Mouse (Mus musculus) liver, embryonic 15.5 days (tissue): ENCODE data around the gene Tmem182. TPM values are rescaled to one million over a fixed set of nuclear protein-coding genes. Genes with fewer than 3 reads are reported as not detected.

Experiments
- ATAC-seq: fragments of 200-750 bp; cut with Nextera tagmentation; 2 replicates; pipeline ENCODE4 v1.8.0; 2017; ENCODE audit warnings: moderate number of reproducible peaks, mild to moderate bottlenecking, moderate library complexity; ENCODE audit not compliant: insufficient read depth
- H3K27ac ChIP-seq: fragments of 300-500 bp; sonication (generic); replicated peaks from 2 replicates; pipeline ENCODE4 v1.5.1; 2015; ENCODE audit warnings: mild to moderate bottlenecking, inconsistent platforms
- H3K27me3 ChIP-seq: fragments of 300-500 bp; sonication (generic); 2 replicates; pipeline ENCODE4 v1.6.1; 2015; ENCODE audit warnings: mild to moderate bottlenecking, inconsistent platforms
- H3K36me3 ChIP-seq: fragments of 300-500 bp; sonication (generic); replicated peaks from 2 replicates; pipeline ENCODE4 v1.6.1; 2015; ENCODE audit warnings: moderate library complexity, mild to moderate bottlenecking, inconsistent platforms
- H3K4me1 ChIP-seq: fragments of 300-500 bp; sonication (generic); replicated peaks from 2 replicates; pipeline ENCODE4 v1.6.1; 2015; ENCODE audit warnings: inconsistent platforms
- H3K4me2 ChIP-seq: fragments of 300-500 bp; sonication (generic); 2 replicates; pipeline ENCODE4 v1.6.1; 2015; ENCODE audit warnings: moderate library complexity, mild to moderate bottlenecking, inconsistent platforms
- H3K4me3 ChIP-seq: fragments of 300-500 bp; sonication (generic); replicated peaks from 2 replicates; pipeline ENCODE4 v1.5.1; 2015; ENCODE audit warnings: mild to moderate bottlenecking, inconsistent platforms
- H3K9ac ChIP-seq: fragments of 300-500 bp; sonication (generic); 2 replicates; pipeline ENCODE4 v1.6.1; 2015; ENCODE audit warnings: moderate library complexity, mild to moderate bottlenecking, inconsistent platforms
- H3K9me3 ChIP-seq: fragments of 300-500 bp; sonication (generic); replicated peaks from 2 replicates; pipeline ENCODE4 v1.6.1; 2016; ENCODE audit warnings: inconsistent platforms
- polyA plus RNA-seq: library from polyadenylated mRNA; unstranded; fragments of >200 nt; fragmentation: Nextera tagmentation; extraction: Ambion mirVana; gene quantifications from 2 replicates; pipeline ENCODE4 v1.2.1, GENCODE M21; 2015

The Tmem182 gene
- polyA plus RNA-seq, 1 experiment from 2014 or later: 0.75 TPM

- ATAC-seq: no peak
- Histone ChIP-seq H3K9ac (no peak overlapping the region), H3K27ac (no peak overlapping the region), H3K4me2 (no peak overlapping the region), H3K4me1 (no peaks in the 10 kb centered on the region), H3K9me3 (no peaks in the 10 kb centered on the region), H3K27me3 (no peaks in the 10 kb centered on the region), H3K36me3 (no peaks in the 10 kb centered on the region), H3K4me3 (no peak overlapping the region)
These were observed 98.3 kb downstream of the Tmem182 start for GRCm38 (mm10) chr1:40903712-40904111.

Other genes starting within 250 kb of the Tmem182 start
- gene Slc9a4, start 225.5 kb upstream of the Tmem182 start, polyA plus RNA-seq: not detected in 2 replicates
- 0.02 and 0.07 TPM in 2 replicates for gene Slc9a2, start 125.0 kb upstream of the Tmem182 start, polyA plus RNA-seq
- 0.89 and 1.1 TPM in 2 replicates for gene Mfsd9, start 14.9 kb upstream of the Tmem182 start, polyA plus RNA-seq